Mouse (Mus musculus) hindbrain, embryonic 15.5 days (tissue): Measurements from ENCODE around the gene Cdc37. TPM values are rescaled to one million over a fixed set of nuclear protein-coding genes. Genes with fewer than 3 reads are reported as not detected.

Experiments used
- ATAC-seq: fragments of 200-750 bp; cut with Nextera tagmentation; 2 replicates; pipeline ENCODE4 v1.8.0; 2017; ENCODE audit warnings: low read depth, moderate number of reproducible peaks, moderate TSS enrichment; ENCODE audit not compliant: low FRiP score
- H3K27ac ChIP-seq: fragments of 300-500 bp; sonication (generic); replicated peaks from 2 replicates; pipeline ENCODE4 v1.5.1; 2015; ENCODE audit warnings: mild to moderate bottlenecking, inconsistent platforms
- H3K27me3 ChIP-seq: fragments of 300-500 bp; sonication (generic); 2 replicates; pipeline ENCODE4 v1.6.1; 2015; ENCODE audit warnings: control low read depth, inconsistent platforms
- H3K36me3 ChIP-seq: fragments of 300-500 bp; sonication (generic); 2 replicates; pipeline ENCODE4 v1.6.1; 2015; ENCODE audit warnings: control low read depth, inconsistent platforms
- H3K4me1 ChIP-seq: fragments of 300-500 bp; sonication (generic); replicated peaks from 2 replicates; pipeline ENCODE4 v1.6.1; 2015; ENCODE audit warnings: control low read depth, inconsistent platforms
- H3K4me2 ChIP-seq: fragments of 300-500 bp; sonication (generic); 2 replicates; pipeline ENCODE4 v1.6.1; 2015; ENCODE audit warnings: moderate library complexity, mild to moderate bottlenecking, inconsistent platforms
- H3K4me3 ChIP-seq: fragments of 300-500 bp; sonication (generic); 2 replicates; pipeline ENCODE4 v1.5.1; 2015; ENCODE audit warnings: mild to moderate bottlenecking, inconsistent platforms
- H3K9ac ChIP-seq: fragments of 300-500 bp; sonication (generic); 2 replicates; pipeline ENCODE4 v1.6.1; 2015; ENCODE audit warnings: inconsistent platforms
- H3K9me3 ChIP-seq: fragments of 300-500 bp; sonication (generic); 2 replicates; pipeline ENCODE4 v1.6.1; 2016; ENCODE audit warnings: control low read depth, inconsistent platforms
- WGBS: fragments of 180-500 bp; shearing (Covaris S2); methylation state at CpG from one replicate; pipeline ENCODE4 v1.1.7; 2015; 5-methylcytosine and 5-hydroxymethylcytosine counted together
- polyA plus RNA-seq: library from polyadenylated mRNA; unstranded; fragments of >200 nt; fragmentation: Nextera tagmentation; extraction: Ambion mirVana; gene quantifications from 2 replicates; pipeline ENCODE4 v1.2.1, GENCODE M21; 2015

Gene Cdc37
- polyA plus RNA-seq, 1 experiment from 2014 or later, result 211 TPM

GRCm38 (mm10) chr9:21165041-21165951 is 15.5 kb upstream of the Cdc37 start, which contains the start of gene Pde4a:
TSS of gene Pde4a (plus strand) at chr9:21165714.
- under 1% methylated on average over 75 of the region's 86 CpGs for WGBS
- Histone ChIP-seq H3K4me2 (peak within 1 kb of the TSS; percentile 59), H3K4me3 (peak within 1 kb of the TSS; percentile 49), H3K9ac (peak within 1 kb of the TSS; percentile 2; the same call in 1 of the 2 replicates), H3K27ac (no peak within 1 kb of the TSS), H3K9me3 (no peaks in the 10 kb centered on the region), H3K27me3 (peaks cover 51% of the 10 kb centered on the region), H3K36me3 (no peaks in the 10 kb centered on the region), H3K4me1 (peaks cover 36% of the 10 kb centered on the region)
- peak; percentile 44 for ATAC-seq

GRCm38 (mm10) chr9:21164072-21164471 is 14.3 kb upstream of the Cdc37 start:
- ATAC-seq, result no peak
- H3K27me3 ChIP-seq, result peaks cover 52% of the 10 kb centered on the region
- no peak overlapping the region for H3K9ac ChIP-seq
- no peaks in the 10 kb centered on the region for H3K36me3 ChIP-seq
- peaks cover 36% of the 10 kb centered on the region for H3K4me1 ChIP-seq
- WGBS, result under 1% methylated on average over 26 of the region's 26 CpGs
- H3K27ac ChIP-seq, result no peak overlapping the region
- peak overlapping the region; percentile 59 for H3K4me2 ChIP-seq
- H3K9me3 ChIP-seq, result no peaks in the 10 kb centered on the region
- peak overlapping the region; percentile 49 for H3K4me3 ChIP-seq

GRCm38 (mm10) chr9:21163086-21164050 is 13.6 kb upstream of the Cdc37 start:
- no peaks in the 10 kb centered on the region for H3K36me3 ChIP-seq
- no peak overlapping the region for H3K9ac ChIP-seq
- WGBS, result 39% methylated on average over 11 of the region's 11 CpGs
- peak overlapping the region; percentile 59 for H3K4me2 ChIP-seq
- peaks cover 36% of the 10 kb centered on the region for H3K4me1 ChIP-seq
- no peak overlapping the region for H3K4me3 ChIP-seq
- ATAC-seq, result no peak
- H3K9me3 ChIP-seq, result no peaks in the 10 kb centered on the region
- no peak overlapping the region for H3K27ac ChIP-seq
- peaks cover 52% of the 10 kb centered on the region for H3K27me3 ChIP-seq

- peak overlapping the region; percentile 20; the same call in 1 of the 2 replicates for H3K27ac ChIP-seq
- peaks cover 40% of the 10 kb centered on the region for H3K27me3 ChIP-seq
- H3K4me3 ChIP-seq, result peak overlapping the region; percentile 48
- H3K9me3 ChIP-seq, result no peaks in the 10 kb centered on the region
- ATAC-seq, result peak; percentile 47
- no peaks in the 10 kb centered on the region for H3K36me3 ChIP-seq
- peaks cover 27% of the 10 kb centered on the region for H3K4me1 ChIP-seq
- H3K9ac ChIP-seq, result peak overlapping the region; percentile 56
- peak overlapping the region; percentile 80 for H3K4me2 ChIP-seq
- WGBS, result under 1% methylated on average over 52 of the region's 52 CpGs
Measured at GRCm38 (mm10) chr9:21161209-21161909, 11.6 kb upstream of the Cdc37 start.

- H3K4me3 ChIP-seq, result no peak overlapping the region
- H3K9me3 ChIP-seq, result no peaks in the 10 kb centered on the region
- WGBS, result 94% methylated on average over 3 of the region's 3 CpGs
- ATAC-seq, result no peak
- no peak overlapping the region for H3K4me2 ChIP-seq
- H3K27me3 ChIP-seq, result no peaks in the 10 kb centered on the region
- H3K4me1 ChIP-seq, result peaks cover 10% of the 10 kb centered on the region
- H3K27ac ChIP-seq, result no peak overlapping the region
- no peaks in the 10 kb centered on the region for H3K36me3 ChIP-seq
- no peak overlapping the region for H3K9ac ChIP-seq
Measured at GRCm38 (mm10) chr9:21154787-21155186, 5.0 kb upstream of the Cdc37 start.

- no peak overlapping the region for H3K27ac ChIP-seq
- H3K9me3 ChIP-seq, result no peaks in the 10 kb centered on the region
- H3K4me3 ChIP-seq, result peak overlapping the region; percentile 23; the same call in 1 of the 2 replicates
- H3K4me2 ChIP-seq, result peak overlapping the region; percentile 52
- H3K36me3 ChIP-seq, result no peaks in the 10 kb centered on the region
- WGBS, result 20% methylated on average over 5 of the region's 5 CpGs
- peaks cover 15% of the 10 kb centered on the region for H3K4me1 ChIP-seq
- no peaks in the 10 kb centered on the region for H3K27me3 ChIP-seq
- ATAC-seq, result no peak
- H3K9ac ChIP-seq, result peak overlapping the region; percentile 5; the same call in 1 of the 2 replicates
Measured at GRCm38 (mm10) chr9:21153833-21154232, 4.1 kb upstream of the Cdc37 start.

- Histone ChIP-seq H3K27ac (no peak overlapping the region), H3K9ac (peak overlapping the region; percentile 5; the same call in 1 of the 2 replicates), H3K4me2 (peak overlapping the region; percentile 52), H3K4me1 (peaks cover 20% of the 10 kb centered on the region), H3K9me3 (no peaks in the 10 kb centered on the region), H3K4me3 (peak overlapping the region; percentile 23), H3K27me3 (no peaks in the 10 kb centered on the region), H3K36me3 (no peaks in the 10 kb centered on the region)
- 9% methylated on average over 12 of the region's 12 CpGs for WGBS
- ATAC-seq, result no peak
Measured at GRCm38 (mm10) chr9:21153331-21153730, 3.5 kb upstream of the Cdc37 start.

- 2% methylated on average over 11 of the region's 11 CpGs for WGBS
- H3K4me2 ChIP-seq, result peak overlapping the region; percentile 52
- peaks cover 26% of the 10 kb centered on the region for H3K4me1 ChIP-seq
- no peaks in the 10 kb centered on the region for H3K27me3 ChIP-seq
- H3K27ac ChIP-seq, result no peak overlapping the region
- ATAC-seq, result no peak
- H3K4me3 ChIP-seq, result peak overlapping the region; percentile 23
- no peaks in the 10 kb centered on the region for H3K9me3 ChIP-seq
- H3K9ac ChIP-seq, result no peak overlapping the region
- H3K36me3 ChIP-seq, result no peaks in the 10 kb centered on the region
Measured at GRCm38 (mm10) chr9:21152715-21153114, 2.9 kb upstream of the Cdc37 start.

- Histone ChIP-seq H3K27me3 (no peaks in the 10 kb centered on the region), H3K27ac (peak overlapping the region; percentile 78), H3K4me2 (peak overlapping the region; percentile 94), H3K9ac (peak overlapping the region; percentile 95), H3K4me3 (peak overlapping the region; percentile 95), H3K36me3 (peaks cover 7% of the 10 kb centered on the region), H3K4me1 (peaks cover 43% of the 10 kb centered on the region), H3K9me3 (no peaks in the 10 kb centered on the region)
- ATAC-seq, result no peak; the same call in 1 of the 2 replicates
- 14% methylated on average over 8 of the region's 8 CpGs for WGBS
Measured at GRCm38 (mm10) chr9:21149077-21149653, 617 bp downstream of the Cdc37 start.

GRCm38 (mm10) chr9:21148427-21148826 is 1.4 kb downstream of the Cdc37 start:
- Histone ChIP-seq H3K27ac (no peak overlapping the region), H3K4me3 (peak overlapping the region; percentile 95), H3K27me3 (no peaks in the 10 kb centered on the region), H3K9me3 (no peaks in the 10 kb centered on the region), H3K36me3 (peaks cover 10% of the 10 kb centered on the region), H3K4me1 (peaks cover 42% of the 10 kb centered on the region), H3K9ac (no peak overlapping the region; the same call in 1 of the 2 replicates), H3K4me2 (peak overlapping the region; percentile 94)
- no peak for ATAC-seq

- no peak overlapping the region for H3K9ac ChIP-seq
Measured at GRCm38 (mm10) chr9:21146722-21147121, 3.1 kb downstream of the Cdc37 start.

More at GRCm38 (mm10) chr9:21146722-21147121, 3.1 kb downstream of the Cdc37 start:
- Histone ChIP-seq H3K36me3 (peaks cover 20% of the 10 kb centered on the region), H3K27ac (no peak overlapping the region), H3K27me3 (no peaks in the 10 kb centered on the region), H3K4me1 (peaks cover 37% of the 10 kb centered on the region), H3K9me3 (no peaks in the 10 kb centered on the region), H3K4me2 (peak overlapping the region; percentile 7; the same call in 1 of the 2 replicates), H3K4me3 (no peak overlapping the region)
- no peak for ATAC-seq
- 50% methylated on average over 10 of the region's 10 CpGs for WGBS
